Mouse (Mus musculus) c-Kit-positive CD71-positive TER-119-negative erythroid progenitor cells, embryonic 14.5 days (primary cell): ENCODE data around the gene Eif5a.
"Not testable (repeated sequence)": the region's sequence is repeated elsewhere in the genome, so short reads cannot be mapped to it uniquely, and the experiment has no call there.

Source experiments
- DNase-seq: peaks from one replicate; pipeline ENCODE4 v3.0.0-alpha.2; 2013; ENCODE audit warnings: low read depth

The Eif5a gene

GRCm38 (mm10) chr11:69921114-69922011, at the start of gene Eif5a:
Eif5a (minus strand) TSS chr11:69921958.
- DNase-seq: peak; percentile 99

DNA sequence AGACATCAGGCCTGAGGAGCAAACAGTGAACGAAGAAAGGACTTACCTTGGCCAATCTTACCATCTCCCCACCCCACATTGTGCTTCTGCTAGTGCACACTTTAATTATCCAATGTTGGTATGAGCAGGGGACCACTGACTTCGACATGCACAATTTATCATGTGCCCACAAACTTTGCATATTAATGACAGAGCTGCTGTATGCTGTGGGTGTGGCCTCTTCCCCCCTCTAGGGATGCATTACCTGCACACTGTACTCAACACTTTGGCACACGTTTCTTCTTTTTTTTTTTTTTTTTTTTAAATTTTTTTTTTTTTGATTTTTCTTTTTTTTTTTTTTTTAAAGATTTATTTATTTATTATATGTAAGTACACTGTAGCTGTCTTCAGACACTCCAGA, 49.0 kb upstream of the Eif5a start:
- DNase-seq: no peak

- no peak for DNase-seq
These were observed 48.5 kb upstream of the Eif5a start for GRCm38 (mm10) chr11:69970222-69970621.

GRCm38 (mm10) chr11:69968793-69969192, 47.0 kb upstream of the Eif5a start:
- no peak for DNase-seq

- DNase-seq: no peak
These were observed 45.2 kb upstream of the Eif5a start for GRCm38 (mm10) chr11:69966860-69967517.

GRCm38 (mm10) chr11:69966006-69966859, 44.5 kb upstream of the Eif5a start:
- DNase-seq: no peak

- DNase-seq: no peak
These were observed 43.7 kb upstream of the Eif5a start for GRCm38 (mm10) chr11:69965271-69966005.

GRCm38 (mm10) chr11:69964650-69965270, 43.0 kb upstream of the Eif5a start, which contains the start of gene Cldn7:
Cldn7 (plus strand) TSS chr11:69964779.
- no peak for DNase-seq

DNA sequence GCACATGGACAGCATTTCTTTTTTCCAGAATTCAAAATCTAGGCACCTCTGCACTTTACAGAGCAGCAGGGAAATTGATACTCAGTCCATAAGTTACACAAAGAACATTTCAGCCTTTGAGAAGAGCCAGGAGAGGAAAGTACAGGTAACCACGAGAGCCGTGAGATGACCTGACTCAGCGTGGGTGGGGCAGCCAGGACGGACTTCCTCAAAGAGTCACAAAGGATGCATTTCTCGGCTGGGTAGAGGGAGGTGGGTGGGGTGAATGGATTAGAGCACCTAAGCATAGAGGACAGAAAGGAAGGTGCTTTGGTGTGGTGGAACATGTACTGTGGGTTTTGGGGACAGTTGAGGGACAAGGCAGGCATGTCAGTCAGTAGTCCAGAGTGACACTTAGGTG, 40.1 kb upstream of the Eif5a start:
- DNase-seq: no peak

DNA sequence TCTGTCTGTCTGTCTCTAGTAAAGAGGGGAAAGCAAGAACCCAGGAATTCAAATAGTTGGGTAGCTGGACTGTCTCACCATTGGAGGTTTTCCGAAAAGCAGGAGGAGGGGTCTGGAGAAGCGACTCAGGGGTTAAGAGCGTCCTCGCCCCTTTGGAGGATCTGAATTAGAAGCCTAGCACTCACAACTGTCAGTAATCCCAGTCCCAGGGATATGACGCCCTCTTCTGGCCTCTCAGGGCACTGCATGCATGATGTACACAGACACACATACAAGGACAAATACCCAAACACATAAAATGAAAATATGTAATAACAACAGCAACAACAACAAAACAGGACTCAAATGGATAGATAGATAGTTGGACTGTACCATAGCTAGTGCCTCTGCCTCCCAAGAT, 38.9 kb upstream of the Eif5a start:
- no peak for DNase-seq

- DNase-seq: no peak
These were observed 34.5 kb upstream of the Eif5a start for GRCm38 (mm10) chr11:69956218-69956617.

DNA sequence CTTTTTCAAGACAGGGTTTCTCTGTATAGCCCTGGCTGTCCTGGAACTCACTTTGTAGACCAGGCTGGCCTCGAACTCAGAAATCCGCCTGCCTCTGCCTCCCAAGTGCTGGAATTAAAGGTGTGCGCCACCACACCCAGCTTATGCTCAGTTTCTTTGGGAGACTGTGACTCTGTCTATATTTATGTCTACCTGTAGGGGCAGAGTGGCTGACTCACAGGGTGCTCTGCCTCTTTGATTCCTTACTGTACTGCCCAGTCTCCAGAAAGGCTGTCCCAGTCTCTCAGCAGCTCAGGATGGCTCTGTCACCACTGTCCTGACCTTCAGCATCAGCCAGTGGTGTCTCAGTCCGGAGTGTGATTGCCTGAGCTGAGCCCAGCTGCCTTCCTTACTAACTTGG, 33.9 kb upstream of the Eif5a start:
- not testable (repeated sequence) for DNase-seq

DNA sequence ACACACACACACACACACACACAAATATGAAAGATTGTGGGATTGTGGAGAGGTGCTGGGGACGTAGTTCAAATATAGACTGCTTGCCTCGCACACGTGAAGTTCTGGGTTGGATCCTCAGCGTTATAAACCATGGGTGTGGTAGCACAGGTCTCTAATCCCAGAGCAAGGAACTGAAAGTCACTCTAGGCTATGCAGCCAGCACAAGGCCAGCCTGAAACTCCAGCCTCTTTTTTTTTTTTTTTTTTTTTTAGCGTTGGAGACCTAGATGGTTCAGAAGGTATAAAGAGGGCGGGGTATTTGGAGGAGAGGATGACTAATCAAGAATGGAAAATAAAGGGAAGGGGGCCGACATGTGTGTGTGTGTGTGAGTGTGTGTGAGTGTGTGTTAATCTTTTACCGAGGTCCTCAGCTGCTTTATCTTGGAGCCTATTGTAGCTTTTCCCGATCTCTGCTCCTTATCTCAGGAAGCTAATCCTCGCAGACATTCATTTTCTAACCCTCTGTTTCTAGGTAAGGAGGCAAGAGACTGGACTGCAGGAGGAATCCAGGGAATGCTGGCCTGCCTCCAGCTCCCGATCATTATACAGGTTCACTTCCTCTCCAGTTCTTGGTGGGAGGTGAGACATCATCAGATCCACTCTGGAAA, 31.6 kb upstream of the Eif5a start:
- DNase-seq: no peak

DNA sequence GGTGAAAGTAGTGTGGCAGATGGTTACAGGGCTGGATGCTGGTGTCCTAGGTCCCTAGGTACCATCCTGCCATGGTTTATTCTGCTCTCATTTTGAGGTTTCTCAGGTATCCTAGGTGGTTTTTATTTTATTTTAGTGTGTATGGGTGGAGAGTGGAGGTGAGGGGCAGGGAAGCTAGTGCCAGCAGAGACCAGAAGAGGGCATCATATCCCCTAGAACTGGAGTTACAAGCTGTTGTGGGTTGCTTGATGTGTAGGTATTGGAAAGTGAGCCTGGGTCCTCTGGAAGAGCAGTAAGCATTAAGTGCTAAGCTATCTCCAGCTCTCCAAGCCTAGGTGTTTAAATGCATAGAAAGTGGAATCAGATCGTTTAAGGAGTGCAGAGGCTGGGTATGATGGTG, 30.5 kb upstream of the Eif5a start:
- DNase-seq: no peak

- DNase-seq: no peak
These were observed 29.2 kb upstream of the Eif5a start for GRCm38 (mm10) chr11:69950807-69951459.

DNA sequence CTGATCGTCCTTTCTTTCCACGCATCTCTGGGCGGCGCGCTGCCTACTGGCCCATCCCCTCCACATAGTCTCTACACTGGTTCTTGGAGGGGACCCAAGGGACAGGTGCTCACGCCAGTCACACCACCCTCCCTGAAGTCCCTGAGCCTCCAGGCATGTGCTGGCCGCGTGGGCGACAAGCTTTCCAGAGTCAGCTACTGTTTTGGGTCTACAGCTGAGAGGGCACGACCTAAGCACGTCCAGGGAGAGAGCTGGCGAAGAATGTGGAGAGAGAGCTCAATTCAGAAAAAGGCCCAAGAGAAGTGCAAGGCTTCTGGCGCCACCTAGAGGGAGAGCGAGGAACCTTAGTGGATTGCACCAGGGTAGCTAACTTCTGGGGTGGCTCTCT, 27.0 kb upstream of the Eif5a start:
- DNase-seq: peak; percentile 93

DNA sequence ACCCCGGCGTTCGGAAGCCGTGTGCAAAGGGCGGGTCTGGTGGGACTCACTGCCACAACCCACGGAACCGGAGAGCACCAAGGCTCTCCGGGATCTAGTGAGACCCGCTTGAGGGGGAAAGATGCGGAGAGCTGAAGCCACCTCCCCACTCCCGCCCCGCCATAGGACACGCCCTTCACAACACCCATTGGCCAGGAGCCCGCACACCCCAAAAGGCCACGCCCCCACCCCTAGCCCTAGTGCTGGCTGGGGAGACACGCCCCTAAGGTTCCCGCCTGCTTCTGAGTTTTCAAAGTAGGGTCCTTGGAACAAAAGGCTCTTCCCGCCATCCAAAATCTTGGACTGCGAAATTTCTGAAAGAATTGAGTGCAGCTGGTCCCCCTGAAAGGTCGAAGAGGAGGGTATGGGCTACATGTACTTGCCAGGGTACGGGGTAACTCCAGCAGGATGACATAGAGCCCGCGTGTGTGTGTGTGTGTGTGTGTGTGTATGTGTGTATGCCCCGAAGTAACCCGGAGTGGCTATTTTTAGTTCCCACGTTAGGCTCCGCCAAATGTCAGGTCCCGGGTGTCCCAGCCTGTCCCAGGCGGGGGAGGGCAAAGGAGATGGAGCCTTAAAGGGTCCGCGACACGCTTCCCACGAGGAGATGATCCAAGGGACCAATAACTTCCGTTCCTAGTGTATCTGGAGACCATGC, 26.5 kb upstream of the Eif5a start, which contains the start of gene Slc2a4:
TSS of gene Slc2a4 (minus strand) at position 123 of the 697 bp plus-strand sequence.
- DNase-seq: peak; percentile 94

DNA sequence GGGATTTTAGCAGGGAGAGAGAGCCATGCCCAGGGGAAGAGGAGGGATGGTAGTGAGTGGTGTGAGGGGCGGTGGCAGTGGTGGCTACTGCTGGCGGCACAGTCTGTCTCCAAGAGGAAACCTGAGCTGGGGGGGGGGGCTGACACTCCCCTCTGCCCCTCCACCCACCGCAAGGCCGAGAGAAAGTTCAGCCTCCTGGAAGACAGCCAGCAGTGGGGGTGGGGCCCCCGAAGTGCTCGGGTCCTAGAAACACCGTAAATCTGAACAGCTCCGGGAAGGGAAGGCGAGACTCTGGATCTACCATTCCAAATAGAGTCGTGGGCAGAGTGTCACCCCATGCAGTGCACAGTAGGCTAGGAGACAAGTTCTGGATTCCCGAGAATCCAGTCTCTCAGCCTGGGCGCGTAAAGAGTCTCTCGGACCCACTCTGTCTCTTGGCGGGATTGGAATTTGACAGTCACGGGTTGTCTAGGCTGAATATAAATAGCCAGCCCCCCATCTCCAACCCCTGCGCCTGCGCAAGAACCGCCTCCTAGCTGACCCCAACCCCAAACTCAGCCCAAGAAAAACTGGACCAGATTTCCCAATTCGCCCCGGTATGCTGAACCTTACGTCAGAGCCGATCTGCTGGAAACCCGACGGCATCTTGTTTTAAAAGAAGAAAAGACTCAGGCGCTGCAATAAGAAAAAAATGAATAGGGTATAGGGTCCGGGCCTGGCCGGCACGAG, 25.7 kb upstream of the Eif5a start:
- no peak for DNase-seq
